Mouse (Mus musculus) liver, embryonic 11.5 days (tissue): ENCODE measurements around the gene Gucy2c. TPM values are rescaled to one million over a fixed set of nuclear protein-coding genes. Genes with fewer than 3 reads are reported as not detected.

Source experiments
- ATAC-seq: fragments of 200-750 bp; cut with Nextera tagmentation; replicated peaks from 2 replicates; pipeline ENCODE4 v1.8.0; 2017; ENCODE audit warnings: moderate number of reproducible peaks, mild to moderate bottlenecking, moderate TSS enrichment, moderate library complexity; ENCODE audit not compliant: low FRiP score
- DNase-seq: peaks from one replicate; pipeline ENCODE4 v3.0.0-alpha.2; 2017; ENCODE audit warnings: low spot score
- H3K27ac ChIP-seq: fragments of 300-500 bp; sonication (generic); 2 replicates; pipeline ENCODE4 v1.5.1; 2014; ENCODE audit warnings: mild to moderate bottlenecking, low read depth, low read length, control low read depth
- H3K27me3 ChIP-seq: fragments of 300-500 bp; sonication (generic); replicated peaks from 2 replicates; pipeline ENCODE4 v1.6.1; 2014; ENCODE audit warnings: low read length, mixed read lengths; ENCODE audit not compliant: control insufficient read depth, insufficient read depth
- H3K36me3 ChIP-seq: fragments of 300-500 bp; sonication (generic); 2 replicates; pipeline ENCODE4 v1.6.1; 2014; ENCODE audit warnings: mild to moderate bottlenecking, low read length, moderate library complexity, mixed read lengths; ENCODE audit not compliant: control insufficient read depth, insufficient read depth
- H3K4me1 ChIP-seq: fragments of 300-500 bp; sonication (generic); replicated peaks from 2 replicates; pipeline ENCODE4 v1.6.1; 2014; ENCODE audit warnings: low read length, mixed read lengths; ENCODE audit not compliant: control insufficient read depth, insufficient read depth
- H3K4me2 ChIP-seq: fragments of 300-500 bp; sonication (generic); 2 replicates; pipeline ENCODE4 v1.6.1; 2014; ENCODE audit warnings: mild to moderate bottlenecking, control low read depth, moderate library complexity
- H3K4me3 ChIP-seq: fragments of 300-500 bp; sonication (generic); 2 replicates; pipeline ENCODE4 v1.5.1; 2014; ENCODE audit warnings: low read depth, low read length, control low read depth
- H3K9ac ChIP-seq: fragments of 300-500 bp; sonication (generic); 2 replicates; pipeline ENCODE4 v1.6.1; 2014; ENCODE audit warnings: low read depth, low read length, control low read depth
- H3K9me3 ChIP-seq: fragments of 300-500 bp; sonication (generic); 2 replicates; pipeline ENCODE4 v1.6.1; 2016; ENCODE audit warnings: low read length, inconsistent platforms, mixed read lengths; ENCODE audit not compliant: control insufficient read depth
- WGBS: fragments of 180-500 bp; shearing (Covaris S2); extraction: QIAGEN DNeasy Blood & Tissue Kit; methylation state at CpG from one replicate; pipeline ENCODE4 v1.1.7; 2014; 5-methylcytosine and 5-hydroxymethylcytosine counted together
- polyA plus RNA-seq: library from polyadenylated mRNA; unstranded; fragments of >200 nt; fragmentation: Nextera tagmentation; extraction: Ambion mirVana; gene quantifications from 2 replicates; pipeline ENCODE4 v1.2.1, GENCODE M21; 2014

Gucy2c gene
- polyA plus RNA-seq, 1 experiment from 2014 or later, result not detected

DNA sequence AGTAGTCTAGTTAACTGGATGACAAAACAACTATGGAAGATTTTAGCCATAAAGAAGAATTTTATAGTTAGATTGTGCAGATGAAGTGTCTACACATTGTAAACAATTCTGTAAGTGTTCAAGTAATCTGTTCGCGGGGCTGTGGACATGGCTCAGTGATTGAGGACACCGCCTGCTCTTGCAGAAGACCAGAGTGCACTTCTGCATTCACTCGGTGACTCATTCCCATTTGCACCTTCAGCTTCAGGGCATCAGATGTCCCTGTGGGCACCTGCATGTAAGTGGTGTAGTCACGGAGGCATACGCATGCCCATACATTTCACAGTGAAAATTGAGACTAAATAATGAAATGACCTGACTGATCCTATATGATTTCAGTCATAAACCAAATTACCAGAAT lies 73.0 kb downstream of the Gucy2c start:
- no peaks in the 10 kb centered on the region for H3K4me1 ChIP-seq
- H3K9ac ChIP-seq, result no peak overlapping the region
- H3K36me3 ChIP-seq, result no peaks in the 10 kb centered on the region
- H3K9me3 ChIP-seq, result no peaks in the 10 kb centered on the region
- no peak overlapping the region for H3K4me3 ChIP-seq
- DNase-seq, result no peak
- no peak for ATAC-seq
- H3K4me2 ChIP-seq, result no peak overlapping the region
- H3K27me3 ChIP-seq, result no peaks in the 10 kb centered on the region
- 88% methylated on average over 6 of the region's 6 CpGs for WGBS
- no peak overlapping the region for H3K27ac ChIP-seq

GRCm38 (mm10) chr6:136701878-136702277 lies 79.7 kb downstream of the Gucy2c start:
- Histone ChIP-seq H3K4me2 (no peak overlapping the region), H3K9me3 (no peaks in the 10 kb centered on the region), H3K36me3 (no peaks in the 10 kb centered on the region), H3K27ac (no peak overlapping the region), H3K4me3 (no peak overlapping the region), H3K27me3 (no peaks in the 10 kb centered on the region), H3K9ac (no peak overlapping the region), H3K4me1 (no peaks in the 10 kb centered on the region)
- ATAC-seq (no peak), DNase-seq (no peak)
- WGBS, result 83% methylated on average over 3 of the region's 3 CpGs

DNA sequence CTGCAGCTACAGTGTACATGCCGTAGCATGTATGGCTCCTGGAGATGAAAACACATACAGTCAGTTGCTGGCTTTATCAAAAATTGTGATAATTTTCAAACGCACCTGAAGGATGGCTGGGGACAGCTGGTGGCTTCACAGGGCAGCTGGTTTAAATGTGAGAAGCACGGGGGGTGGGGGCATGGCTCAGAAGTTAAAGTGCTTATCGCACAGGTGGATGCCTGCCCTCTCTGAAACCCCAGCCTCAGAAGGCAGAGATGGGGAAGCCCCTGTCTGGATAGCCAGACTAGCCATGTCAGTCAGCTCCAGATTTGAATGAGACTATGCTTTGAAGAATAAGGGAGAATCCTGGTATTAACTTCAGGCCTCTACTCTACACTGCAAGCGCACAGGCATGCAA lies 80.4 kb downstream of the Gucy2c start:
- ATAC-seq (no peak), DNase-seq (no peak)
- H3K4me1 ChIP-seq, result no peaks in the 10 kb centered on the region
- H3K36me3 ChIP-seq, result no peaks in the 10 kb centered on the region
- 80% methylated on average over 5 of the region's 5 CpGs for WGBS
- H3K4me2 ChIP-seq, result no peak overlapping the region
- H3K4me3 ChIP-seq, result no peak overlapping the region
- no peaks in the 10 kb centered on the region for H3K27me3 ChIP-seq
- no peak overlapping the region for H3K27ac ChIP-seq
- no peaks in the 10 kb centered on the region for H3K9me3 ChIP-seq
- no peak overlapping the region for H3K9ac ChIP-seq

GRCm38 (mm10) chr6:136691314-136691713 lies 90.3 kb downstream of the Gucy2c start:
- Histone ChIP-seq H3K4me3 (no peak overlapping the region), H3K36me3 (no peaks in the 10 kb centered on the region), H3K4me1 (no peaks in the 10 kb centered on the region), H3K4me2 (no peak overlapping the region), H3K27ac (no peak overlapping the region), H3K27me3 (no peaks in the 10 kb centered on the region), H3K9me3 (no peaks in the 10 kb centered on the region), H3K9ac (no peak overlapping the region)
- DNase-seq (no peak), ATAC-seq (no peak)
- 87% methylated on average over 6 of the region's 6 CpGs for WGBS

DNA sequence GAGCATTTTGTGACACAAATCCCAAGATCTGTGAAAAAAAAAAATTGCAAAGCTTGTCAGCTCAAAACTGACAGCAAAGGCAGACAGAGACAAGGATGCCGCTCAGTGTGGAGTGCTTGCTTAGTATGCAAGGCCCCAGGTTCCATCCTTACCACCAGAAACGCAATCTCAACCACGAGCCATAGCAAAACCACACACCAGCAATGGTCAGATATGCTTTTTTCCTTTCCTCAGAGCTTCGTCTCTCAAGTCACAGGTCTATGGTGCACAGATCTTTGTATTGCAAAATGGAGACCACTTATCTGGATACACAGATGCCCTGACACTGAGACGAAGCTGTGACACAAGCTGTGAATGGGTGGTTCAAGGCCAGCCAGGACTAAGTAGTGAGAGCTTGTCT lies 91.0 kb downstream of the Gucy2c start:
- ATAC-seq, result no peak
- 51% methylated on average over 5 of the region's 5 CpGs for WGBS
- Histone ChIP-seq H3K27me3 (no peaks in the 10 kb centered on the region), H3K9ac (no peak overlapping the region), H3K4me2 (no peak overlapping the region), H3K9me3 (no peaks in the 10 kb centered on the region), H3K36me3 (no peaks in the 10 kb centered on the region), H3K27ac (no peak overlapping the region), H3K4me3 (no peak overlapping the region), H3K4me1 (no peaks in the 10 kb centered on the region)
- no peak for DNase-seq

GRCm38 (mm10) chr6:136689790-136690413 lies 91.7 kb downstream of the Gucy2c start:
- H3K27me3 ChIP-seq, result no peaks in the 10 kb centered on the region
- H3K4me1 ChIP-seq, result no peaks in the 10 kb centered on the region
- H3K4me3 ChIP-seq, result no peak overlapping the region
- no peak overlapping the region for H3K9ac ChIP-seq
- no peak for DNase-seq
- H3K9me3 ChIP-seq, result no peaks in the 10 kb centered on the region
- no peak for ATAC-seq
- no peaks in the 10 kb centered on the region for H3K36me3 ChIP-seq
- 39% methylated on average over 15 of the region's 15 CpGs for WGBS
- no peak overlapping the region for H3K27ac ChIP-seq
- H3K4me2 ChIP-seq, result no peak overlapping the region

DNA sequence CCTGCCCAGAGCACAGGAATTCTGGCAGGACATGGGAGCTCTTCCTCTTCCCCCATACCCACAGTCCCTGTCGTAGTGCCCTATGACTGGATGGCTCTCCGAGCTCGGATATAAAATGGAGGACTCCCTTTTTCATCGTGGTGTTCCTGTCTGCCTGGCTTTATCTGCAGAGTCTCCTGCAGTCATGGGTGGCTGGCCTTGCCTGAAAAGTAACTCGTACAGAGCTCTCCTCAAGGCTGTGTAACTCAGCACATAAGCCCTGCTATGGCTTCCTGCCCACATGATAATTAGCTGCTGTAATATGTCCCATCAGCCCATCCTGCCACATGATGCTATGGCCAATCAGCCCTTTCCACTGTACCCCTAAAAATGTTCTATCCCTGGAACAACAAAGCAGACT lies 96.1 kb downstream of the Gucy2c start:
- Histone ChIP-seq H3K9ac (no peak overlapping the region), H3K4me2 (no peak overlapping the region), H3K27me3 (no peaks in the 10 kb centered on the region), H3K4me3 (no peak overlapping the region), H3K9me3 (no peaks in the 10 kb centered on the region), H3K4me1 (no peaks in the 10 kb centered on the region), H3K27ac (no peak overlapping the region), H3K36me3 (no peaks in the 10 kb centered on the region)
- ATAC-seq (no peak), DNase-seq (no peak)
- WGBS, result 57% methylated on average over 5 of the region's 5 CpGs

- ATAC-seq, result no peak; the same call in 1 of the 2 replicates
- Histone ChIP-seq H3K9ac (no peak overlapping the region), H3K27me3 (no peaks in the 10 kb centered on the region), H3K4me1 (no peaks in the 10 kb centered on the region), H3K9me3 (no peaks in the 10 kb centered on the region), H3K4me2 (no peak overlapping the region), H3K4me3 (no peak overlapping the region), H3K36me3 (no peaks in the 10 kb centered on the region), H3K27ac (no peak overlapping the region)
- DNase-seq, result no peak
- WGBS, result 57% methylated on average over 11 of the region's 11 CpGs
Measured at GRCm38 (mm10) chr6:136683410-136684334, 97.9 kb downstream of the Gucy2c start.

DNA sequence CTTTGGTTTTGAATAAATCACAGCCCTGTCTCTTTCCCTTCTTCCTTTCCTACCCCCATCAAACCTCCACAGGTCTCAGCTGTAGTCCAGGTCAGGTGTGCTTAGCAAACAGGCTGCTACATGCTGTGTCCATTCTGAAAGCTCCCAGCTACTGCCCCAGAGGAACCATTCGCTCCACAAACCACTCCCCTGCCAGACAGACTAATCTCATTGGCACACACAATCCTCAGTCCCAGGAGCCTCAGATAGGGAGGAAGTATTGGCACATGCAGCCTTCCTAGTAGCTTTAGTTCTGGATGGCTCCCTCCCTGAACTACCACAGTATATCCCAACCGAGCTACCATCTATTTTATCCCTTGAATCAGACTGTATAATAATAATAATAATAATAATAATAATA lies 102.2 kb downstream of the Gucy2c start:
- H3K9ac ChIP-seq, result no peak overlapping the region
- no peaks in the 10 kb centered on the region for H3K27me3 ChIP-seq
- H3K4me1 ChIP-seq, result no peaks in the 10 kb centered on the region
- no peak overlapping the region for H3K27ac ChIP-seq
- ATAC-seq (no peak), DNase-seq (no peak)
- H3K9me3 ChIP-seq, result no peaks in the 10 kb centered on the region
- no peak overlapping the region for H3K4me3 ChIP-seq
- 20% methylated on average over 2 of the region's 2 CpGs for WGBS
- no peaks in the 10 kb centered on the region for H3K36me3 ChIP-seq
- no peak overlapping the region for H3K4me2 ChIP-seq
